Mouse (Mus musculus): ENCODE measurements around the gene Rbl1. TPM values are rescaled to one million over a fixed set of nuclear protein-coding genes. Genes with fewer than 3 reads are reported as not detected.

Rbl1 gene
- polyA plus RNA-seq, 2 experiments = 14.4 to 19.8 TPM

DNA sequence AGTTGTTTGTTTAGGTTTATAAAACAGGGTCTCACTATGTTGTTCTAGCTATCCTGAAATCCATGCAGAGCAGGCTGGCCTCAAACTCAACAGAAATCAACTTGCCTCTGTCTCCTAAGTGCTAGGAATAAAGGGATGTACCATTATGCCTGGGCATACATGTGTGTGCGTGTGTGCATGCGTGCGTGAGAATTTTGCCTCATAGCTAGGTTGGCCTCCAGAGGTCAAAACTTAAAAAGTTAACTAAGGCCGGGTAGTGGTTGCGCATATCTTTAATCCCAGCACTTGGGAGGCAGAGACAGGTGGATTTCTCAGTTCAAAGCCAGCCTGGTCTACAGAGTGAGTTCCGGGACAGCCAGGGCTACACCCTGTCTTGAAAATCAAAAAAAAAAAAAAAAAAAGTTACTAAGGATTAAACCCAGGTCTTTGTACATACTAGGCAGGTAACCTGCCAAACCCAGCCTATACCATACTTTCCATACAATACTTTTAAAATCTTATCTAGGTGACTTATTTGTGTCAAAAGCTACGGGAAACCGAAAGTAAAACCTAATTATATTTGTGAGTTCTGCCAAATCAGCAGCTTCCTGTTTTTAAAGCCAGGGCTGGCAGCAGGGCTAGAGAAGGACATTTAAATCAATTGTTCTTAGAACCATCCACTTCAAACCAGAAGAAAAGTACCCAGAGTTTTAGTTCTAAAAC, 73.4 kb downstream of the Rbl1 start:
- Histone ChIP-seq H3K4me1 (replicated peaks; ENCODE audit: control insufficient read depth in 2 of 2, insufficient read depth in 2 of 2, low read length in 1 of 2) (peaks cover 10 to 29% of the 10 kb centered on the region in 2 experiments), H3K4me3 (ENCODE audit: insufficient read depth in 1 of 2, low read depth in 2 of 2, low read length in 2 of 2) (peak overlapping the region; percentile 52 to 61), H3K27ac (peak overlapping the region; percentile 38), H3K36me3 (replicated peaks; ENCODE audit: control insufficient read depth, insufficient read depth, low read depth) (no peaks in the 10 kb centered on the region), H3K27me3 (ENCODE audit: control insufficient read depth, insufficient read depth, low read length) (no peaks in the 10 kb centered on the region), H3K9me3 (ENCODE audit: control insufficient read depth, low read length) (no peaks in the 10 kb centered on the region), H3K9ac (replicated peaks) (peak overlapping the region; percentile 52), H3K4me2 (ENCODE audit: low read depth) (peak overlapping the region; percentile 70)
- ATAC-seq (ENCODE audit: insufficient read depth) (no peak), DNase-seq (ENCODE audit: low read depth in 3 of 3, low spot score in 3 of 3) (peak in 1 of 3 experiments; percentile 28)
- WGBS (ENCODE audit: insufficient replicate concordance) = 38% methylated on average over 8 of the region's 8 CpGs
- no peak for TF ChIP-seq EP300 (IDR thresholded peaks at IDR 0.05; ENCODE audit: low read depth)

DNA sequence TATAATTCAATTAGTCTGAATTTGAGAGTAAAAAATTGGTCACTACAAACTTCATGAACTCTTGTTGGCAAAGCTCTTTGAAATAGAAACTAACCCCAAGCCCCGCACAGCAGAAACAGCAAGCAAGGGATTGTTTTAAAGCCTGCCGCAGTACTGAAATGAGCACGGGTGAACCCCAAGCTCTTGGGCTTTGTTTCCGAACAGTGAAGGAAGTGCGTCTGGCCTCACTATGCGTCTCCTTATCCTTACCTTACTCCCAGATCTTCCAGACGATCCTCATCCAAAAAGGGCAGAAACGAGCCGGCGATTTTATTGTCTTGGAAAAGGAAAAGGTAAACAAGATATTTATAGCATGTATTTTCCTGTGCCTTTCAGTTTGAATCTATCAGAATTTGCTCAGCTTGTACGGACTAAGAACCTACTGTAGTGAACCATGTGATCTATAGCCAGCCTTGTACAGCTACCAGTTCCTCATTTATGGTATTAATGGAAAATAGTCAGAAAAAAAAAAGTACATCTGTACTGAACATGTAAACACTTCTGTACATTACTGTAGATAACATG, 74.7 kb downstream of the Rbl1 start:
- peaks cover 7 to 22% of the 10 kb centered on the region in 2 experiments for H3K4me1 ChIP-seq (replicated peaks; ENCODE audit: control insufficient read depth in 2 of 2, insufficient read depth in 2 of 2, low read length in 1 of 2)
- H3K4me2 ChIP-seq (ENCODE audit: low read depth) = peak overlapping the region; percentile 44
- no peak for ATAC-seq (ENCODE audit: insufficient read depth)
- no peaks in the 10 kb centered on the region for H3K9me3 ChIP-seq (ENCODE audit: control insufficient read depth, low read length)
- no peak overlapping the region for H3K9ac ChIP-seq (replicated peaks)
- no peak for DNase-seq (ENCODE audit: low read depth in 3 of 3, low spot score in 3 of 3)
- H3K27me3 ChIP-seq (ENCODE audit: control insufficient read depth, insufficient read depth, low read length) = no peaks in the 10 kb centered on the region
- WGBS (ENCODE audit: insufficient replicate concordance) = 45% methylated on average over 11 of the region's 11 CpGs
- H3K27ac ChIP-seq = peak overlapping the region; percentile 15; the same call in 1 of the 2 replicates
- no peaks in the 10 kb centered on the region for H3K36me3 ChIP-seq (replicated peaks; ENCODE audit: control insufficient read depth, insufficient read depth, low read depth)
- H3K4me3 ChIP-seq (ENCODE audit: insufficient read depth in 1 of 2, low read depth in 2 of 2, low read length in 2 of 2) = peak overlapping the region in 1 of 2 experiments; percentile 11; a peak in 1 of 4 replicates
- TF ChIP-seq CTCF (IDR thresholded peaks at IDR 0.05; ENCODE audit: low read depth) (no peak), EP300 (IDR thresholded peaks at IDR 0.05; ENCODE audit: low read depth) (no peak)

DNA sequence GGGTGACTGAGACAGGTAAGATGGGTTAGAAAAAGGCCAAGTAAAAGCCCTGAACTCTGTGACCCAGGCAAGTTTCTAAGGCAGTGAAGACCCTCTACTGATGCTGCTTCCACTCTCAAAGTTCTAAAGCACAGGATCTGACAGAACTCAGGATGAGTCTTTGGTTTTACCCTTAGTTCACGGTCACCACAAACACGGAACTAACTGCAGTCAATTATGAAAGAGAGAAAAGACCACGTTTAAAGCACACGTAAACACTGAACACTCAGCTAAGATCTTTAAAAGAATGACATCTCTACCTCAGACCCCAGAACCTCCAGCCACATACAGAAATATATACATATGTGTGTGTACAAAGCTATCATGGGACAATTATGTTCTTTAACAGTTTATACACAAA, 75.2 kb downstream of the Rbl1 start:
- peak overlapping the region; percentile 44 for H3K4me2 ChIP-seq (ENCODE audit: low read depth)

DNA sequence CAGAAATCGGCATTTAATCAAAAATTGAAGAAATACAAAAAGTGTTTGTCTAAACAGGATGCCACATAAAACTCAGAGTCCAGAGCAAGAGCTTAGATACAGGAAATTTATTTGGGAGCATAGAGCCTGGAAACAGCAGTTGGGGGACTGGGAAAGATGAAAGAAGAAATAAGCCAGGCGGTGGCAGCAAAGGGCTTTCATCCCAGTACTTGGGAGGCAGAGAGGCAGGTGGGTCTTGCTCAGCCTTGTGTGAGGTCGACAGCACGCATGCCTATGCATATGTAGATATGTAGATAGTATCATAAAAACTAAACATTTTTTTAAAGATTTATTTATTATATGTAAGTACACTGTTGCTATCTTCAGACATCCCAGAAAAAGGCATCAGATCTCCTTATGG, 76.3 kb downstream of the Rbl1 start:
- no peak for TF ChIP-seq EP300 (IDR thresholded peaks at IDR 0.05; ENCODE audit: low read depth)
- 0 out of 2 replicates have a peak, but pooled peaks have one; percentile 21 for TF ChIP-seq CTCF (IDR thresholded peaks at IDR 0.05; ENCODE audit: low read depth)
- Histone ChIP-seq H3K4me2 (ENCODE audit: low read depth) (no peak overlapping the region), H3K27me3 (ENCODE audit: control insufficient read depth, insufficient read depth, low read length) (no peaks in the 10 kb centered on the region), H3K4me1 (replicated peaks; ENCODE audit: control insufficient read depth in 2 of 2, insufficient read depth in 2 of 2, low read length in 1 of 2) (peaks cover 5 to 16% of the 10 kb centered on the region in 2 experiments), H3K9me3 (ENCODE audit: control insufficient read depth, low read length) (no peaks in the 10 kb centered on the region), H3K27ac (no peak overlapping the region), H3K9ac (replicated peaks) (no peak overlapping the region), H3K36me3 (replicated peaks; ENCODE audit: control insufficient read depth, insufficient read depth, low read depth) (no peaks in the 10 kb centered on the region), H3K4me3 (ENCODE audit: insufficient read depth in 1 of 2, low read depth in 2 of 2, low read length in 2 of 2) (no peak overlapping the region)
- 60% methylated on average over 4 of the region's 4 CpGs for WGBS (ENCODE audit: insufficient replicate concordance)
- ATAC-seq (ENCODE audit: insufficient read depth) = no peak
- no peak for DNase-seq (ENCODE audit: low read depth in 3 of 3, low spot score in 3 of 3)

More for the DNA sequence above, 75.2 kb downstream of the Rbl1 start:
- ATAC-seq (ENCODE audit: insufficient read depth) = no peak
- Histone ChIP-seq H3K9ac (replicated peaks) (no peak overlapping the region), H3K4me3 (ENCODE audit: insufficient read depth in 1 of 2, low read depth in 2 of 2, low read length in 2 of 2) (peak overlapping the region in 1 of 2 experiments; percentile 11; a peak in 1 of 4 replicates), H3K9me3 (ENCODE audit: control insufficient read depth, low read length) (no peaks in the 10 kb centered on the region), H3K4me1 (replicated peaks; ENCODE audit: control insufficient read depth in 2 of 2, insufficient read depth in 2 of 2, low read length in 1 of 2) (peaks cover 7 to 22% of the 10 kb centered on the region in 2 experiments), H3K27me3 (ENCODE audit: control insufficient read depth, insufficient read depth, low read length) (no peaks in the 10 kb centered on the region), H3K36me3 (replicated peaks; ENCODE audit: control insufficient read depth, insufficient read depth, low read depth) (no peaks in the 10 kb centered on the region), H3K27ac (no peak overlapping the region)
- TF ChIP-seq CTCF (IDR thresholded peaks at IDR 0.05; ENCODE audit: low read depth) (no peak), EP300 (IDR thresholded peaks at IDR 0.05; ENCODE audit: low read depth) (no peak)
- DNase-seq (ENCODE audit: low read depth in 3 of 3, low spot score in 3 of 3) = no peak
- 66% methylated on average over 4 of the region's 4 CpGs for WGBS (ENCODE audit: insufficient replicate concordance)

DNA sequence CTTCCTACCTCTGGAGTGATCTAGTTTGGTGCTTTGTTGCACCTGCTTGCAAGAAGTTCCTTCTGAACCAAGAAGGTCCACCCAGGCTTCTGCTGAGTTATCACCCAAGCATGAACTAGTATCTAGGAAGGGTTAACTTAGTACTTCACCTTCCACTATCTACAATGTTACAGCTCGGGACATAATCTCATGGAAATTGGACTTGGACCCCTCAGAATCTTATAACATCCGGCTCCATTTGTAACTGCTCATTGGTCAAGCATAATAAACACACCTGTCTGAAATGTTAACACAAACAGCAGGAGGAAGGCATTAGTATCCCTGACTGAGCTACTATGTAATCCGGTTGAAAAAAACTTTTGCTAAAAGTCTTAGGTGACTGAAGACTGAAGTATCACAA, 77.0 kb downstream of the Rbl1 start:
- Histone ChIP-seq H3K27me3 (ENCODE audit: control insufficient read depth, insufficient read depth, low read length) (no peaks in the 10 kb centered on the region), H3K9ac (replicated peaks) (no peak overlapping the region), H3K36me3 (replicated peaks; ENCODE audit: control insufficient read depth, insufficient read depth, low read depth) (no peaks in the 10 kb centered on the region), H3K4me3 (ENCODE audit: insufficient read depth in 1 of 2, low read depth in 2 of 2, low read length in 2 of 2) (no peak overlapping the region), H3K27ac (no peak overlapping the region), H3K4me1 (replicated peaks; ENCODE audit: control insufficient read depth in 2 of 2, insufficient read depth in 2 of 2, low read length in 1 of 2) (peaks cover 5 to 12% of the 10 kb centered on the region in 2 experiments), H3K9me3 (ENCODE audit: control insufficient read depth, low read length) (no peaks in the 10 kb centered on the region), H3K4me2 (ENCODE audit: low read depth) (no peak overlapping the region)
- no peak for ATAC-seq (ENCODE audit: insufficient read depth)
- 70% methylated on average over 3 of the region's 3 CpGs for WGBS (ENCODE audit: insufficient replicate concordance)
- TF ChIP-seq CTCF (IDR thresholded peaks at IDR 0.05; ENCODE audit: low read depth) (no peak), EP300 (IDR thresholded peaks at IDR 0.05; ENCODE audit: low read depth) (no peak)
- DNase-seq (ENCODE audit: low read depth in 3 of 3, low spot score in 3 of 3) = no peak

Measured in liver, embryonic 14.5 days (tissue).